Mouse (Mus musculus) spleen, adult 2 months (tissue): ENCODE results near the gene Hmgb4. TPM values are rescaled to one million over a fixed set of nuclear protein-coding genes. Genes with fewer than 3 reads are reported as not detected.

Experiments used
- DNase-seq, 2 experiments: peaks; one replicate each; pipeline versions ENCODE4 v3.0.0 to v3.0.0-alpha.2; 2012 to 2021; ENCODE audit warnings: low spot score in 2 of 2, low read depth in 1 of 2
- H3K27ac ChIP-seq: fragments of 200-500 bp; 2 replicates; pipeline ENCODE4 v1.5.1; 2012; ENCODE audit warnings: low read length, inconsistent platforms; ENCODE audit not compliant: insufficient read depth
- H3K27me3 ChIP-seq: fragments of 200-500 bp; 2 replicates; pipeline ENCODE4 v1.6.1; 2012; ENCODE audit warnings: mild to moderate bottlenecking, moderate library complexity, low read length, inconsistent platforms; ENCODE audit not compliant: control insufficient read depth, insufficient read depth
- H3K36me3 ChIP-seq: fragments of 200-500 bp; 2 replicates; pipeline ENCODE4 v1.6.1; 2012; ENCODE audit warnings: mild to moderate bottlenecking, low read length, inconsistent platforms; ENCODE audit not compliant: control insufficient read depth, insufficient read depth
- H3K4me1 ChIP-seq: fragments of 200-500 bp; 2 replicates; pipeline ENCODE4 v1.6.1; 2011; ENCODE audit warnings: inconsistent platforms; ENCODE audit not compliant: control insufficient read depth, insufficient read depth, insufficient read length
- H3K4me3 ChIP-seq: fragments of 200-500 bp; 2 replicates; pipeline ENCODE4 v1.5.1; 2011; ENCODE audit warnings: mild to moderate bottlenecking, inconsistent platforms; ENCODE audit not compliant: insufficient read depth, insufficient read length; ENCODE audit errors: extremely low read depth
- CTCF ChIP-seq: fragments of 200-500 bp; IDR thresholded peaks from 2 replicates; pipeline ENCODE4 v1.5.1; 2011; ENCODE audit warnings: mild to moderate bottlenecking, inconsistent platforms; ENCODE audit not compliant: insufficient read depth, insufficient read length, insufficient replicate concordance; ENCODE audit errors: extremely low read depth
- POLR2A ChIP-seq: fragments of 200-500 bp; IDR thresholded peaks from 2 replicates; pipeline ENCODE4 v1.6.1; 2011; ENCODE audit warnings: low read depth, low read length, inconsistent platforms
- WGBS: fragments of 180-500 bp; shearing (Covaris S2); methylation state at CpG from one replicate; pipeline ENCODE4 v1.1.7; 2018; 5-methylcytosine and 5-hydroxymethylcytosine counted together
- polyA plus RNA-seq: library from polyadenylated mRNA; depleted of rRNA; stranded (reverse); fragments of >200 nt; gene quantifications from 2 replicates; pipeline ENCODE4 v1.2.3, GENCODE M21; 2012; rRNA removed

Gene Hmgb4
- not detected in 2 replicates for polyA plus RNA-seq

DNA sequence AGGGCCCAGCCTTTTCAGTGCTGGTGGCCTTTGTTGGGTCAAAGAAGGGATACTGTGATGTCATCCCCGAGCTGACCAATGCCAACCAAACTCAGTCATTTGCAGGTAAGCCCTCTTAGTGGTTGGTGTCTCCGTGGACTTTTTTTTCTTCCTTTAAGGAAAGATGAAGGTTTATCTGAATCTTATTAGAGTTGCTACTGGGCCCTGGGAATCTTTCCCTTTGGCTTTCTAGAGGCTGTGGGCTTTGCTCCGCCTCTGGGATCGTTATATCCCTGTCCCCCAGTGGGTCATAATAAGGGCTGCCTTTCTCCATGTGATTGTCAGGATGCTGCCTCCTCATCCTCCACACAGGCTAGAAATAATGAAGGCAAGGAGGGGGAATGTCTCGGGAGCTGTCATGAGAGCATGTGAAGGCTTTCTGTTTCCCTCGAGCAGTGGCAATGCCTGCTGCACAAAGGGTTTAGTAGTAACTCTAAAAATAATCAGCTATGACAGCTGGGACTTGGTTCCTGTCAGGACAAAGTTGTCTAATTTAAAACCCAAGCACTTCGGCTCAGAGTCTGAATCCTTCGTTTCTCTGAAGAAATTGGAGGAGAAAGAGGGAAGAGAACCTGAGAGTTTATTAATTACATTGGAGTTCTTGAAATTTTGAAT is at the start of gene Hmgb4:
TSS of gene Hmgb4 (minus strand) at position 51 of the 654 bp plus-strand sequence.
- 73% methylated on average over 8 of the region's 8 CpGs for WGBS
- Histone ChIP-seq H3K36me3 (no peaks in the 10 kb centered on the region), H3K27ac (no peak within 1 kb of the TSS), H3K27me3 (no peaks in the 10 kb centered on the region), H3K4me1 (no peaks in the 10 kb centered on the region), H3K4me3 (no peak within 1 kb of the TSS)
- TF ChIP-seq CTCF = no peak
- no peak for TF ChIP-seq POLR2A
- no peak for DNase-seq

DNA sequence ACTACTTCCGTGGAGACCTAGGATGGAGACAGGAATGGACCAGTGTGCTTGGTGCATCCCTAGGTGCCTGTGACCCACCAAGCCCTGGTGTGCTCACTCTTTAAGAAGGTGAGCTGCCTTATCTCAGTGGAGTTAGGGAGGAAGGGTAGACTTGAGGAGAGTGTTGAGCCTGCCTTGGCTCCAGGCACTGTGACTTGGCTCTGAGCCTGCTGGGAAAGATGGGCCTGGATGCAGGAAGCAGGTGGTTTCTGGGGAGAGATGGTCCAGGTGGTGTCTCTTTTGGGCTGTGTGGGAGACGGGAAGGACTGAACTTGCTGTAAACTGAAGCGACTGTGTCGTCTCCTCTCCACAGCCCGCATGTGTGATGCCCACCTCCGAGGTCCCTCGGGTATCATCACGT is 45.3 kb upstream of the Hmgb4 start:
- H3K4me3 ChIP-seq = no peak overlapping the region
- H3K36me3 ChIP-seq = no peaks in the 10 kb centered on the region
- H3K4me1 ChIP-seq = no peaks in the 10 kb centered on the region
- 89% methylated on average over 8 of the region's 8 CpGs for WGBS
- DNase-seq = no peak
- TF ChIP-seq CTCF (no peak), POLR2A (no peak)
- no peaks in the 10 kb centered on the region for H3K27me3 ChIP-seq
- H3K27ac ChIP-seq = no peak overlapping the region

DNA sequence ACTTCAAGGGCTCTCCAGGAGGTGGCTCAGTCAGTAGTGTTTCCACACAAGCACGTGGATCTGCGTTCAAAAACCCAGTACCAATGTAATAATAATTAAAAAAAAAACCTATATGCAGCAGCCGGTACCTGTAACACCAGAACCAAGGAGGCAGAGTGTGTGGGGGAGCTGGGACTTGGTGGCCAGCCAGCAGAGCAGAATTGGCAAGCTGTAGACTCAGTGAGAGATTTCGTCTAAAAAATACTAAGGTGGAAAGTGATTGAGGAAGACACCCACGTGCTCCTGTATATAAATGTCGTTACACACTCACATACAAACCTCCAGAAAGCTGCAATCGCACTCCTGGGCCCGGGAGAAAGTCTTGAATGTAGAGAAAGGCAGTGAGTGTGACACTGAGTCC is 43.3 kb upstream of the Hmgb4 start:
- Histone ChIP-seq H3K27me3 (no peaks in the 10 kb centered on the region), H3K4me3 (no peak overlapping the region), H3K36me3 (no peaks in the 10 kb centered on the region), H3K27ac (no peak overlapping the region), H3K4me1 (no peaks in the 10 kb centered on the region)
- TF ChIP-seq CTCF (no peak), POLR2A (no peak)
- no peak for DNase-seq
- WGBS = 79% methylated on average over 8 of the region's 8 CpGs

DNA sequence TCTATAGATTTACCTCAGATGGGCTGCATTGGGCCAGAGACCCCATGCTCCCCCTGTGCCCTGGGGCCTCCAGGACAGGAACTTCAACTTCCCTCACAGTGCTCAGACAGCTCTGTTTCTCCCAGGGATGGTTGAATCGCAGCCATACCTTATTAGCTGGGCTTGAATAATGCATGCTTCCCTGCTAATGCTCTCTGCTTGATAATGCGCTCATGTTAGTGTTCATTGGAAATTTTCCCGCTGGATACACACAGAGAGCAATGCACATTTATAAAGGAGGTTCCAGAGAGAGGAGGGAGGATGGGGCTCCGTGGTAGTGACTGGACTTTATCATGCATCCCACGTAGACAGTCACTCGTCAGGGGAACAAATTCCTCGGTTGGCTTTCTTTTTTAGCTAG is 27.3 kb upstream of the Hmgb4 start:
- H3K27ac ChIP-seq = no peak overlapping the region
- H3K36me3 ChIP-seq = no peaks in the 10 kb centered on the region
- TF ChIP-seq CTCF (no peak), POLR2A (no peak)
- no peak for DNase-seq
- no peaks in the 10 kb centered on the region for H3K4me1 ChIP-seq
- H3K4me3 ChIP-seq = no peak overlapping the region
- 81% methylated on average over 7 of the region's 7 CpGs for WGBS
- no peaks in the 10 kb centered on the region for H3K27me3 ChIP-seq

DNA sequence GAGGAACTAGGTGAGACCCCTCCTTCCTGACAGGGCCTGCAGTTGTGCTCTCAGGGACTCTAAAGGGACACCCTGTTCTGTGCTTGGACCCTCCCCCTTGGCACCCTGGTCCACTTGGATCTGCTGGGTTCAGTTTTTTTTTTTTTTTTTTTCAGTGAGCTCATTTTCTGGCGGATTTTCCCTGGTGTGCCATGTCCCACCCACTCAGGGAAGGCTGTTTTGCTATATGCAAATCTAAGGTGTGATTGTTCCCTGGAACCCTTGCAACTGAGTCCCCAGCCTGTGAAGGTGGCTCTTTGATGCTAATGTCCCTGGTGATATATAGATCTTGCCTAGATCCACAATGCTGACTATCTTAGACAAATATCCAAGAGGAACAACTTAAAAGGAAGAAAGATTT is 24.3 kb upstream of the Hmgb4 start:
- no peaks in the 10 kb centered on the region for H3K36me3 ChIP-seq
- no peaks in the 10 kb centered on the region for H3K27me3 ChIP-seq
- no peak for DNase-seq
- no peak overlapping the region for H3K27ac ChIP-seq
- no peak overlapping the region for H3K4me3 ChIP-seq
- no peaks in the 10 kb centered on the region for H3K4me1 ChIP-seq
- no peak for TF ChIP-seq POLR2A
- TF ChIP-seq CTCF = no peak
- WGBS = 65% methylated on average over 1 of the region's 1 CpGs

DNA sequence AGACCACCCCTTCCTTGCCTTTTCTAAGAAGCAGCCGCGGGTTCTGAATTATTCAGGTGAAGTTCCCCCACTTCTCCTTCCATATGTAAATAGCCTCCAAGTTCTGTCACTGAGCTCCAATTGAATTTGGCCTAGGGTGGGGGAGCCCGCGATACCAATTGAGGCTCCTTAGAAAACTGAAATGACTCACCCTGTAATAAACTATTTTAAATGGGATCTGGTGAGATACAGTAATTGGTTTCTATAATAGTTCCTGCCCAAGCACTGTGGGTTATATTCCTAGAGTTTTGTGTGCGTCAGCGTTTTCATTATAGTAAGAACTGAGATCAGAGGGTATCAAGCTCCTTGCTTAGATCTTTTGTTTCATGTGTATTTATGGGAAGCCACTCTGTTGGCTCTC is 14.8 kb upstream of the Hmgb4 start:
- Histone ChIP-seq H3K27ac (no peak overlapping the region), H3K27me3 (no peaks in the 10 kb centered on the region), H3K36me3 (no peaks in the 10 kb centered on the region), H3K4me3 (no peak overlapping the region), H3K4me1 (no peaks in the 10 kb centered on the region)
- DNase-seq = no peak
- TF ChIP-seq POLR2A = no peak
- no peak for TF ChIP-seq CTCF
- 78% methylated on average over 6 of the region's 6 CpGs for WGBS

DNA sequence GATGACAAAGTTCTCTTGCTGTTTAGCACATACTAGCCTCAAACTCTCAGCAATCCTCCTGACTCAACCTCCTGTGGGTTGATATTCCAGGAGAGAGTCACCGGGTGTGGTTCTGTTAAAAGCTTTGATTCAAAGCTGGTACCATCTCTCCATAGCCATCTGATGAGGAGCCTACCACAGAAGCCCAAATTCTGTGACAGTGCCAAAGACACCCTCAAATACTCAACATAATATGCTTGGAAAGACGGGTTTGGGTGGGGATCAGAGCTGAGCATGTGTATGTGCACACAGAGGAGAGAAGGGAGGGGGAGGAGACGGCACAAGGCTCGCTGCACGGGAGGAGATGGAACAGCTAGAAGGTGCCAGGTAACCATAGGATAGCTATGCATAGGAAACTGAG is 14.4 kb upstream of the Hmgb4 start:
- Histone ChIP-seq H3K4me1 (no peaks in the 10 kb centered on the region), H3K4me3 (no peak overlapping the region), H3K36me3 (no peaks in the 10 kb centered on the region), H3K27ac (no peak overlapping the region), H3K27me3 (no peaks in the 10 kb centered on the region)
- 77% methylated on average over 5 of the region's 5 CpGs for WGBS
- TF ChIP-seq CTCF (no peak), POLR2A (no peak)
- DNase-seq = no peak

DNA sequence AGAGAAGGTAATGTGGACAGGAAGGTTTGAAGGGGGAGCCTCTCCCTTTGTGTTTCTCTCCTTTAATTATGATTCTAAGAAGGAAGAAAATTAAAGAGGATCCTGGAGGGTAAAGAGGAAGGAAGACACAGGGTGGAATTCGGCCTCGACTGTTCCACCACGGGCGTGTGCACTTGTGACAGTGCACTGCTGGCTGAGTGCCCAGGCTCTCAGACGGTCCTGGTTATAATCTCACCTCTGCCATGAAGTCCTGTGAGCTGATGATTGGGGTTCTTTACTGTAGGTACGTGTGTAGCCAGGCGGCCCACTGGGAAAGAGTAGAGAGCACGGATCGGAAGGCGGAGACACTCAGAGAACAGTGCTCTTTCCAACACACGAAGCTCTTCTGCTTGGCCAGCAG is 12.4 kb upstream of the Hmgb4 start:
- 71% methylated on average over 11 of the region's 11 CpGs for WGBS
- H3K27ac ChIP-seq = no peak overlapping the region

More for the DNA sequence above, 12.4 kb upstream of the Hmgb4 start:
- Histone ChIP-seq H3K4me3 (no peak overlapping the region), H3K4me1 (no peaks in the 10 kb centered on the region), H3K36me3 (no peaks in the 10 kb centered on the region), H3K27me3 (no peaks in the 10 kb centered on the region)
- TF ChIP-seq POLR2A = no peak
- no peak for TF ChIP-seq CTCF
- DNase-seq = no peak
